Mouse (Mus musculus): ENCODE measurements at regions not wholly inside any gene's neighbourhood (a gene's known extent, or its start where the extent isn't known, plus 50 kb on each side); places are given as distances from the start of the nearest gene placed in this dataset.

DNA sequence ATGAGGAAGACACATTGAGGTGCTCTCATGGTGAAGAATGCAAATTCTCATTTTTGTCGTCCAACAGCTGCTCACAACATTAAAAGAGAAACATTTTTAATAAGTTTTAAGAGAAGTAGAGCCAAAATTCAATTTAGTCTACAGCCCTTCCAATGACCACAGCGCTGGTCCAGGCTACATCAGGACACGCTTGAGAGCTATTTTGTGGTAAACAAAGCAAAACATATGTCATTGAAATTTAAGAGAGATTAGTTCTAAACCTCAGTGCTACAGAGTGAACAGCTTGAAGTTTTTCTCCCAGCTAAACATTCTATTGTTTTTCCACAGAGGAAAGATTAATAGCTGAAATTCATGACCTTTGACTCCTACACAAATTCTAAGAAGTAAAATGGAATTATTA lies 1820.8 kb upstream of the Acvr2a start:
- DNase-seq (ENCODE audit: low read depth, low spot score) = no peak

- DNase-seq (ENCODE audit: low read depth, low spot score) = no peak
Measured at GRCm38 (mm10) chr2:46992672-46993071, 1821.2 kb upstream of the Acvr2a start.

- DNase-seq (ENCODE audit: low read depth, low spot score) = no peak
Measured at GRCm38 (mm10) chr2:46986689-46987088, 1827.2 kb upstream of the Acvr2a start.

- no peak for DNase-seq (ENCODE audit: low read depth, low spot score)
Measured at GRCm38 (mm10) chr2:46985915-46986672, 1827.8 kb upstream of the Acvr2a start.

GRCm38 (mm10) chr2:46940628-46941530 lies 1823.7 kb upstream of the Zeb2 start:
- no peak for DNase-seq (ENCODE audit: low read depth, low spot score)

- DNase-seq (ENCODE audit: low read depth, low spot score) = no peak
Measured at GRCm38 (mm10) chr2:46932831-46933230, 1815.6 kb upstream of the Zeb2 start.

- DNase-seq (ENCODE audit: low read depth, low spot score) = no peak
Measured at GRCm38 (mm10) chr2:46924189-46924588, 1807.0 kb upstream of the Zeb2 start.

DNA sequence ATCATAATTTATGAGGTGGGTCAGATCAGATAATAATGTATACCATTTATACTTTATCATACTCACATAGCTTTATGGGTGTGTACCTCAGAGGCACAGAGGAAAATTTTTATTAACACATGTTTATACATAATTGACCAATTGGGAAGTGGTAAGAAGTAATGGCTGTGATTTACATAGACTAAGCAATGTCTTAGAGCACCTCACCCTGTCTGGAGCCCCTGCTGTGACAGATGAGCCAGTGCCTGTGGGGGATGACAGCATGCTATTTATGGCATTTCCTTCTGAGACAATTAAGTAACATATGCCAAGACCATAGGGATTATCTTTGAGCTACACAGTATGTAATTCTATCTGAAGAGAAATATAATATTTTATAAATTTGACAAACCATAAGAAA lies 1796.3 kb upstream of the Zeb2 start:
- DNase-seq (ENCODE audit: low read depth, low spot score) = peak; percentile 0

GRCm38 (mm10) chr2:46883216-46883615 lies 1766.0 kb upstream of the Zeb2 start:
- no peak for DNase-seq (ENCODE audit: low read depth, low spot score)

GRCm38 (mm10) chr2:46870772-46871171 lies 1753.6 kb upstream of the Zeb2 start:
- no peak for DNase-seq (ENCODE audit: low read depth, low spot score)

All from embryo, embryonic 11.5 days (tissue).